Mouse (Mus musculus) testis, adult 2 months (tissue): ENCODE results near the gene Copz1.

ENCODE experiments used
- CTCF ChIP-seq: fragments of 200-500 bp; IDR thresholded peaks from 2 replicates; pipeline ENCODE4 v1.5.1; 2012; ENCODE audit warnings: low read depth, mild to moderate bottlenecking, inconsistent platforms, low read length, moderate library complexity; ENCODE audit not compliant: control insufficient read depth, insufficient read depth, insufficient replicate concordance
- POLR2A ChIP-seq: fragments of 200-500 bp; IDR thresholded peaks from 2 replicates; pipeline ENCODE4 v1.6.1; 2012; ENCODE audit warnings: low read depth, mild to moderate bottlenecking, inconsistent platforms, low read length, moderate library complexity; ENCODE audit not compliant: control insufficient read depth

DNA sequence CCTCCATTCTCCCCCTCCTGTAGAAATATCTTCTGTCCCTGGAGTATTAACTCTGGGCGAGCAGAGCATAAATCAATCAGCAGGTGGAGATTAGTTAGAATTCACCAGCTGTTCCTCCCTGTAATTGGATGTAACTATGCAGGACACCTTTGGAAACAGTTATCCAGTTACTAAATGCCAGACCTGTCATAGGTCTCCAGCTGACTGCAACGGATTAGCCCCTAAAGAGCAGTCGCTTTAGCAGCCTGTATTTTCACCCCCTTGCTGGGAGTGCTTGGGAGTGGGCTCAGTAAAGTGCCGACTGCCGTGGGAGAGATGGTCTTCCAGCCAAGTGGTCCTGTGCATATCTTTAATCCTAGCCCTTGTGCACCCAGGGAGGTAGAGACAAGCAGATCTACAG is 17.1 kb downstream of the Copz1 start:
- TF ChIP-seq POLR2A: no peak
- TF ChIP-seq CTCF: no peak
